Mouse (Mus musculus) liver, postnatal 0 days (tissue): ENCODE results near the gene Mcl1.

Source experiments
- CTCF ChIP-seq: sonication (generic); IDR thresholded peaks from 2 replicates; pipeline ENCODE4 v1.5.1; 2016; ENCODE audit warnings: antibody characterized with exemption, low read depth
- EP300 ChIP-seq: IDR thresholded peaks from 2 replicates; pipeline ENCODE4 v1.6.1; 2016; ENCODE audit warnings: antibody characterized with exemption, low read depth, mild to moderate bottlenecking

DNA sequence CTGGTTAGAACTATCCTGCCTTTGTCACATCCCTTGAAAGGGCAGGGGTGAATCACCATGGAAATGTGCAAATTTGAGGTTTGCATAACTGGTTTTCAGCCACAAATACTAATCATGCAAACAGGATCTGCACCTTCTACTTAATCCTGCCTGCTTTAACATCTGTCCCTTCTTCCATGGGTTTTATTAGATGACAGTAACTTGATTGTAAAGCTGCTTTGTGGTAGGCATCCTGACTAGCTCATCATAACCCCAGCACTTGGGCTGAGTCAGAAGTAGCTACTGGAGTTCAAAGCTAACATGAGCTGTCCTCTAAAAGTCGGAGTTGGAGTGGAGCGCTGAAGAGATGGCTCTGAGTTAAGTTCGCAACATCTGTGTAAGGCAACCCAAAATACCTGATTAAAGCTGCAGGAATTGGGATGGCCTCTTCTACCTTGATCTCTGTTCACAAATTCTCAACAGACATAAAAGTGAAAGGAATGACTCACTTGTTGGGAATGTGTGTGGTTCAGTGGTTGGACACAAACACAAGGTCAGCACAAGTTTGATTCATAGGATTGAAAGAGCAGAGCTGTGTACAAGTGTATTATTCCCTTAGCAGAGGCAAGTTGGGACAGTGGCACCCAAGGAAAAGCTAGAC lies 5.5 kb downstream of the Mcl1 start:
- TF ChIP-seq CTCF (no peak), EP300 (no peak)
